Comparison of ENCODE assay signal across 12 mouse cellular contexts in the genomic region with DNA sequence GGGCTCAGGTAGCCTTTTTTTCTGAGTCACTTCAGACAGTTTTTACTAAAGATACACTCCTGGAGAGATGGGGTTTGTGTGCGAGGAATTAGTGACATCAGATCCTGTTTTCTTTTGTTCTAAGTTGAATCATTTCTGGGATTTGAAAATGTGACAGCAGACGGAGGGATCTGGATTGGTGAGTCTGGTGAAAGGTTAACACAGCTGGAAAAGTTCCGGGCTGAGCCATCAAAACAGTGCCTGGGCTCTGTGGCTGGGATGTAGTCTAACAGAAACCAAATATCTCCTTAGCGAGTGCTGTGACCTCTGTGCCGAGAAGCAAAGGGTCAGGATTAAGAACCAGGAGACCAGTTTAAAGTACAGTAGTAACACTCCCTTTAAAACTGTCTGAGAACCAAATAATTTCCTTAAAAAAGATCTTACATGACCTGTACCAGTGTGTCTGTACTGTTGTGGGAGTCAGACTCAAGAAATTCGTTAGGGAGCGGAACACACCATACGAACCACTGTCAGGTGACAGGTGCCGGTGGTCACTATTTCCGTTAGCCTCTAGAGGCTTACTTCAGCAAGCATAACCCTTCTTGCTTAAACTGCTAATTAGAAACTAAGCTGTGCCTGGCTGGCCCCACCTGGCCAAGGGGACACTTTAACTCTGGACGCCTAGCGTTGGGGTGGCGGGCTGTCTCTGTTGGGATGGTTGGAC. TPM values are rescaled to one million over a fixed set of nuclear protein-coding genes. Genes with fewer than 3 reads are reported as not detected.
DNase-seq lines count a peak whose midpoint lies in the region; ATAC-seq and TF ChIP-seq lines count a peak whose summit lies in the region.
"Had no signal": no experiment of that assay in that cellular context is flagged by ENCODE, and none has a peak within 500 bp of the region (broad histone marks: within the 10 kb centered on the region; RNA-seq: fewer than 3 reads in every experiment).

No protein-coding gene starts in this region.

- H3K27me3 ChIP-seq in heart, postnatal 0 days (ENCODE audit: control insufficient read depth, insufficient read depth, low read length): no peaks in the 10 kb centered on the region
- H3K27me3 ChIP-seq in stomach, embryonic 14.5 days (ENCODE audit: control insufficient read depth, insufficient read depth, low read length): no peaks in the 10 kb centered on the region
- no peaks in the 10 kb centered on the region for H3K27me3 ChIP-seq in stomach, postnatal 0 days (ENCODE audit: control insufficient read depth, insufficient read depth, low read length)
- H3K27me3 ChIP-seq: liver, embryonic 13.5 days had no signal

- H3K27ac ChIP-seq in heart, postnatal 0 days (ENCODE audit: low read depth): no peak overlapping the region
- no peak overlapping the region for H3K27ac ChIP-seq in stomach, embryonic 14.5 days (ENCODE audit: low read length)
- no peak overlapping the region for H3K27ac ChIP-seq in stomach, postnatal 0 days (replicated peaks)
- H3K27ac ChIP-seq: liver, embryonic 13.5 days; macrophage had no signal

- 76% methylated on average over 13 of the region's 13 CpGs for WGBS in heart, postnatal 0 days
- 63% methylated on average over 13 of the region's 13 CpGs for WGBS in stomach, embryonic 14.5 days
- 71% methylated on average over 13 of the region's 13 CpGs for WGBS in stomach, postnatal 0 days

- TF ChIP-seq CTCF in heart, postnatal 0 days (IDR thresholded peaks at IDR 0.05; ENCODE audit: low read depth): no peak
- TF ChIP-seq CTCF in stomach, postnatal 0 days (IDR thresholded peaks at IDR 0.05; ENCODE audit: low read depth): no peak

- intact Hi-C loops in heart, postnatal 14 days (cut with DNase I): no loop called here

- no peak for TF ChIP-seq EP300 in heart, postnatal 0 days (IDR thresholded peaks at IDR 0.05; ENCODE audit: low read depth)
- no peak for TF ChIP-seq EP300 in stomach, postnatal 0 days (optimal IDR thresholded peaks at IDR 0.05)

- ATAC-seq in heart, postnatal 0 days (ENCODE audit: insufficient read depth, low read depth): no peak
- no peak for ATAC-seq in stomach, embryonic 14.5 days (ENCODE audit: insufficient number of reproducible peaks, insufficient read depth, low FRiP score, low read depth)
- ATAC-seq in stomach, postnatal 0 days (ENCODE audit: low FRiP score, low TSS enrichment): no peak

- H3K9me3 ChIP-seq in heart, postnatal 0 days (replicated peaks; ENCODE audit: control insufficient read depth, low read length): no peaks in the 10 kb centered on the region
- no peaks in the 10 kb centered on the region for H3K9me3 ChIP-seq in stomach, embryonic 14.5 days (ENCODE audit: control insufficient read depth, low read depth, low read length)
- no peaks in the 10 kb centered on the region for H3K9me3 ChIP-seq in stomach, postnatal 0 days (ENCODE audit: control insufficient read depth, low read length)
- H3K9me3 ChIP-seq: liver, embryonic 13.5 days had no signal

- no peak overlapping the region for H3K4me3 ChIP-seq in heart, postnatal 0 days (ENCODE audit: low read depth, low read length)
- H3K4me3 ChIP-seq in stomach, embryonic 14.5 days (ENCODE audit: low read depth, low read length): no peak overlapping the region
- H3K4me3 ChIP-seq in stomach, postnatal 0 days (ENCODE audit: low read depth, low read length): no peak overlapping the region
- H3K4me3 ChIP-seq: liver, embryonic 13.5 days had no signal

- peak overlapping the region; percentile 1; the same call in 1 of the 2 replicates for H3K4me2 ChIP-seq in heart, postnatal 0 days (ENCODE audit: low read depth, low read length)
- H3K4me2 ChIP-seq in stomach, embryonic 14.5 days (replicated peaks; ENCODE audit: low read depth, low read length): 0 out of 2 replicates have a peak overlapping the region, but pooled peaks have one; percentile 0
- H3K4me2 ChIP-seq in stomach, postnatal 0 days (replicated peaks; ENCODE audit: low read depth): no peak overlapping the region
- H3K4me2 ChIP-seq: liver, embryonic 13.5 days had no signal

- H3K9ac ChIP-seq in heart, postnatal 0 days (replicated peaks; ENCODE audit: low read depth, low read length): no peak overlapping the region
- H3K9ac ChIP-seq in stomach, embryonic 14.5 days (replicated peaks; ENCODE audit: low read depth, low read length): no peak overlapping the region
- no peak overlapping the region for H3K9ac ChIP-seq in stomach, postnatal 0 days (ENCODE audit: low read length)
- H3K9ac ChIP-seq: liver, embryonic 13.5 days had no signal

- H3K4me1 ChIP-seq in heart, postnatal 0 days (ENCODE audit: control insufficient read depth, insufficient read depth): peaks cover 28% of the 10 kb centered on the region
- peaks cover 66% of the 10 kb centered on the region for H3K4me1 ChIP-seq in stomach, embryonic 14.5 days (ENCODE audit: control insufficient read depth, insufficient read depth, low read length)
- peaks cover 3% of the 10 kb centered on the region for H3K4me1 ChIP-seq in stomach, postnatal 0 days (replicated peaks; ENCODE audit: control insufficient read depth, insufficient read depth)

- no peak for DNase-seq in heart, postnatal 0 days (ENCODE audit: low spot score)
- DNase-seq in heart, postnatal 14 days: no peak
- DNase-seq in stomach, postnatal 0 days (ENCODE audit: low spot score): no peak
- peak; percentile 75 to 80 for DNase-seq in kidney, postnatal 25 days
- no peak for DNase-seq in cerebellum, adult 9-10 months
- no peak for DNase-seq in urinary bladder, adult 2 months (ENCODE audit: low spot score)
- DNase-seq in cerebellum, adult 11-12 months: no peak
- DNase-seq: liver, embryonic 13.5 days had no signal

- H3K36me3 ChIP-seq in heart, postnatal 0 days (replicated peaks; ENCODE audit: control insufficient read depth, insufficient read depth, low read length): no peaks in the 10 kb centered on the region
- H3K36me3 ChIP-seq in stomach, embryonic 14.5 days (ENCODE audit: control insufficient read depth, insufficient read depth, low read length): no peaks in the 10 kb centered on the region
- no peaks in the 10 kb centered on the region for H3K36me3 ChIP-seq in stomach, postnatal 0 days (ENCODE audit: control insufficient read depth, insufficient read depth, low read length)

RNA-seq across cellular contexts. Expression of a gene that starts 4.1 kb away (rescaled TPM):
- total RNA-seq in heart, postnatal 0 days (2014; rRNA removed; ENCODE audit: low replicate concordance): 38.2 and 52.2 TPM in 2 replicates
- 47.6 and 49.5 TPM in 2 replicates for polyA plus RNA-seq in heart, postnatal 0 days (2015; fragmentation: Nextera tagmentation; extraction: Ambion mirVana)
- 10 to 100 TPM; 48.7 to 54.9 TPM for total RNA-seq in heart, postnatal 14 days (2021)
- 176 and 186 TPM in 2 replicates for polyA plus RNA-seq in stomach, embryonic 14.5 days (2014; fragmentation: Nextera tagmentation; extraction: Ambion mirVana)
- polyA plus RNA-seq in stomach, postnatal 0 days (2015; fragmentation: Nextera tagmentation; extraction: Ambion mirVana): 37.9 and 42.5 TPM in 2 replicates
- polyA plus RNA-seq in urinary bladder, adult 2 months (2012; rRNA removed): 27.9 and 30.9 TPM in 2 replicates

RNA-seq across cellular contexts. Expression of a gene that starts 52.5 kb away (rescaled TPM):
- not detected in 2 replicates for total RNA-seq in heart, postnatal 0 days (2014; rRNA removed; ENCODE audit: low replicate concordance)
- polyA plus RNA-seq in heart, postnatal 0 days (2015; fragmentation: Nextera tagmentation; extraction: Ambion mirVana): not detected in 2 replicates
- not detected for total RNA-seq in heart, postnatal 14 days (2021)
- 1.4 and 1.5 TPM in 2 replicates for polyA plus RNA-seq in stomach, embryonic 14.5 days (2014; fragmentation: Nextera tagmentation; extraction: Ambion mirVana)
- 1.7 and 2.1 TPM in 2 replicates for polyA plus RNA-seq in stomach, postnatal 0 days (2015; fragmentation: Nextera tagmentation; extraction: Ambion mirVana)
- polyA plus RNA-seq in urinary bladder, adult 2 months (2012; rRNA removed): 2.1 and 2.3 TPM in 2 replicates
- total RNA-seq: heart, postnatal 25 days had no signal
- polyA plus RNA-seq: macrophage; spleen, adult 2 months had no signal

Comparison
In these comparisons a context has a peak if more than half of its experiments do, and no peak if none do; other contexts are left out.
1. DNase-seq: peak in kidney, postnatal 25 days (2 of 2); none in heart, postnatal 0 days (single experiment), heart, postnatal 14 days (0 of 2), stomach, postnatal 0 days (single experiment), cerebellum, adult 9-10 months (single experiment), urinary bladder, adult 2 months (single experiment) and cerebellum, adult 11-12 months (single experiment).